ENCODE assay signal across 8 mouse cellular contexts in the genomic region with DNA sequence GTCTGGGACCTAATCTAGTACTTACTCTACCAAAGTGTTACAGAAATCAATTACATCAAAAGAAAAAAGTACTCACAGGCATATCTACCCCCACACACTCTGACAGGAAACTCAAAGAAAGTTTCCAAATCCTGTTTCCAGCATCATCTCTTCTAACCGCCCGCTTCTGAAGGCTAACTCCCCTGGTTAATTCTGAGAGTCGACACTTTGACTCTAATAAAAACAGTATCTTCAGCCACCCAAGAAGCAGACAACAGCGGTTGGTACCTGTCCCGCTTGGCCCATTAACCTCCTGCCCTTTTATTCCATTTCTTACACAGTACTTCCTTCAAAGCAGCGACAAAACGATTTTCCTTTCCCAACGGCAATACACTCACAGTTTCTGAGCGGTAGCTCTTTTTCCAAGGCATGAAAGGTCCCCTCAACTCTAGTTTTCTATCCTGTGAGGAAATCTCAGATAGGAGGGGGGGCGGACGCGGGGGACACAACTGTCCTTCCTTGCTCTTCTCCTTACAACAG. TPM values are rescaled to one million over a fixed set of nuclear protein-coding genes. Genes with fewer than 3 reads are reported as not detected.
DNase-seq lines count a peak whose midpoint lies in the region; ATAC-seq and TF ChIP-seq lines count a peak whose summit lies in the region.

No protein-coding gene starts in this region.

- no peak for TF ChIP-seq CTCF in Patski (IDR thresholded peaks at IDR 0.05)

- H3K9ac ChIP-seq in kidney, embryonic 15.5 days, result peak overlapping the region; percentile 95
- H3K9ac ChIP-seq in heart, embryonic 15.5 days, result peak overlapping the region; percentile 96
- peak overlapping the region; percentile 96 for H3K9ac ChIP-seq in liver, embryonic 15.5 days

- H3K27ac ChIP-seq in kidney, embryonic 15.5 days, result peak overlapping the region; percentile 91
- H3K27ac ChIP-seq in heart, embryonic 15.5 days, result peak overlapping the region; percentile 91
- H3K27ac ChIP-seq in liver, embryonic 15.5 days (replicated peaks), result peak overlapping the region; percentile 96

- H3K9me3 ChIP-seq in kidney, embryonic 15.5 days (replicated peaks), result no peaks in the 10 kb centered on the region
- H3K9me3 ChIP-seq in heart, embryonic 15.5 days (replicated peaks), result no peaks in the 10 kb centered on the region
- H3K9me3 ChIP-seq in liver, embryonic 15.5 days (replicated peaks), result no peaks in the 10 kb centered on the region

- under 1% methylated on average over 12 of the region's 12 CpGs for WGBS in kidney, embryonic 15.5 days
- 1% methylated on average over 12 of the region's 12 CpGs for WGBS in heart, embryonic 15.5 days
- under 1% methylated on average over 12 of the region's 12 CpGs for WGBS in liver, embryonic 15.5 days (ENCODE audit: insufficient replicate concordance)

- no peak for ATAC-seq in kidney, embryonic 15.5 days (replicated peaks; ENCODE audit: low FRiP score)
- peak; percentile 5 for ATAC-seq in Patski
- ATAC-seq in heart, embryonic 15.5 days (replicated peaks; ENCODE audit: insufficient number of reproducible peaks, insufficient read depth, low FRiP score, low read depth), result no peak
- ATAC-seq in liver, embryonic 15.5 days (ENCODE audit: insufficient read depth), result no peak

- CTCF ChIA-PET in Patski (lab: Charles Lee), result interaction anchor here (0.8 to 1.0 kb wide), 2 partner anchors 28 to 295 kb away, joined by 3 read pairs; no protein-coding TSS in a partner anchor

- no peaks in the 10 kb centered on the region for H3K36me3 ChIP-seq in kidney, embryonic 15.5 days
- no peaks in the 10 kb centered on the region for H3K36me3 ChIP-seq in heart, embryonic 15.5 days
- H3K36me3 ChIP-seq in liver, embryonic 15.5 days (replicated peaks), result no peaks in the 10 kb centered on the region

- H3K4me2 ChIP-seq in kidney, embryonic 15.5 days, result peak overlapping the region; percentile 78
- peak overlapping the region; percentile 80 for H3K4me2 ChIP-seq in heart, embryonic 15.5 days
- peak overlapping the region; percentile 77 for H3K4me2 ChIP-seq in liver, embryonic 15.5 days

- POLR2A ChIA-PET in Patski (lab: Charles Lee), result interaction anchor here (0.6 to 0.8 kb wide), 2 partner anchors 13 to 118 kb away, joined by 3 to 5 read pairs; no protein-coding TSS in a partner anchor

- peak overlapping the region; percentile 90 for H3K4me3 ChIP-seq in kidney, embryonic 15.5 days (replicated peaks)
- H3K4me3 ChIP-seq in heart, embryonic 15.5 days, result peak overlapping the region; percentile 93
- H3K4me3 ChIP-seq in liver, embryonic 15.5 days (replicated peaks), result peak overlapping the region; percentile 93

- no peaks in the 10 kb centered on the region for H3K27me3 ChIP-seq in kidney, embryonic 15.5 days
- no peaks in the 10 kb centered on the region for H3K27me3 ChIP-seq in Patski
- H3K27me3 ChIP-seq in heart, embryonic 15.5 days, result 0 out of 2 replicates have a peak, but pooled peaks cover 3% of the 10 kb centered on the region
- no peaks in the 10 kb centered on the region for H3K27me3 ChIP-seq in liver, embryonic 15.5 days

- no peak for DNase-seq in kidney, postnatal 14 days
- peak; percentile 3 for DNase-seq in Patski (ENCODE audit: low read depth, low spot score)
- peak; percentile 51 for DNase-seq in testis, postnatal 10 days (ENCODE audit: low spot score)
- DNase-seq in Muller cell, postnatal 12 days (ENCODE audit: inconsistent ontology term), result no peak
- DNase-seq in adrenal gland, adult 2 months, result no peak

- in situ Hi-C loops in Patski (cut with MboI; ENCODE audit: low pct_unique_long_range_greater_than_20kb), result no loop called here

- H3K4me1 ChIP-seq in kidney, embryonic 15.5 days, result peaks cover 30% of the 10 kb centered on the region
- peaks cover 26% of the 10 kb centered on the region for H3K4me1 ChIP-seq in heart, embryonic 15.5 days (replicated peaks)
- H3K4me1 ChIP-seq in liver, embryonic 15.5 days (replicated peaks), result peaks cover 63% of the 10 kb centered on the region

RNA-seq across cellular contexts. Expression of gene Rap1a, which starts 0.9 kb away (rescaled TPM):
- 111 and 113 TPM in 2 replicates for polyA plus RNA-seq in kidney, embryonic 15.5 days (2015; fragmentation: Nextera tagmentation; extraction: Ambion mirVana)
- polyA plus RNA-seq in Patski (2021), result 165 TPM
- polyA plus RNA-seq in heart, embryonic 15.5 days (2015; fragmentation: Nextera tagmentation; extraction: Ambion mirVana), result 79.7 and 92.9 TPM in 2 replicates
- 87.8 and 106 TPM in 2 replicates for polyA plus RNA-seq in liver, embryonic 15.5 days (2015; fragmentation: Nextera tagmentation; extraction: Ambion mirVana)
- total RNA-seq in adrenal gland, adult 2 months (2021), result 100 to 1,000 TPM; 143 to 188 TPM
- 1.5 and 1.6 TPM in 2 replicates for polyA plus RNA-seq in adrenal gland, adult 2 months (2012; rRNA removed)

Comparison
In these comparisons a context has a peak if more than half of its experiments do, and no peak if none do; other contexts are left out.
1. DNase-seq: peak in Patski (single experiment) and testis, postnatal 10 days (single experiment); none in kidney, postnatal 14 days (single experiment), Muller cell, postnatal 12 days (single experiment) and adrenal gland, adult 2 months (single experiment).
2. RNA of gene Rap1a, which starts 0.9 kb away (polyA plus RNA-seq): 165 TPM in Patski (single experiment), 111 to 113 TPM in kidney, embryonic 15.5 days, 87.8 to 106 TPM in liver, embryonic 15.5 days and 79.7 to 92.9 TPM in heart, embryonic 15.5 days; 1.5 to 1.6 TPM in adrenal gland, adult 2 months; every median in the first group is over 10 times any median in the second.
3. Peak in every context shown above with its lines, with median percentiles within 50 percentile points of each other: H3K27ac ChIP-seq, H3K4me2 ChIP-seq, H3K4me3 ChIP-seq and H3K9ac ChIP-seq.